Mouse (Mus musculus): ENCODE measurements around the gene Coro2b.

The Coro2b gene

DNA sequence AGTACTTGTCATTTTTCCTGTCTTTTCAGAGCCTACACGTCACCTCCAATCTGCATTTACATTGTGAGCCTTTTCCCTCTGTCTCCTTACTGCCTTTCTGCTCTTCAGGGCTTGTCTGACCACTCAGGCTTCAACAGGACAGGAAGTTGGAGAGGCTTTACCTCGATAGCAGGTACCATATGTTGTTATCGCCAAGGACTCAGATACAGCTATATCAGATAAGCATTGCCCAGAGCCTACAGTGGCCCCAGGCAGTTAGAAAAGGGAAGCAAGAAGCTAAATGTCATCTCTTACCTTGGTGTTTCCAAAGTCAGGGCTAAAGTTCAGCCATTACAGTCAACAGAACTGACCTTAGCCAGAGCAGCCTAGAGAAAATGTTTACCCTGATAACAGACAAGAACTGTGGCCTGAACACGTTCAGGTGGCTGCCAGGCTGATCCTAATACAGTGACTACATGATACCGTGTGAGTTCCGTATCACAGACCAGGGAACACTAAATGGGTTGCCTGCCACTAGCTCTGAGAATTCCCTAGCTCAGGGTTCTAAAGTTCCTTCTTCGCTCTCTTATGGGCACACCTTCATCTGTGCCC lies 130.3 kb downstream of the Coro2b start:
- no peak for DNase-seq (ENCODE audit: low read depth in 2 of 2, low spot score in 2 of 2)

DNA sequence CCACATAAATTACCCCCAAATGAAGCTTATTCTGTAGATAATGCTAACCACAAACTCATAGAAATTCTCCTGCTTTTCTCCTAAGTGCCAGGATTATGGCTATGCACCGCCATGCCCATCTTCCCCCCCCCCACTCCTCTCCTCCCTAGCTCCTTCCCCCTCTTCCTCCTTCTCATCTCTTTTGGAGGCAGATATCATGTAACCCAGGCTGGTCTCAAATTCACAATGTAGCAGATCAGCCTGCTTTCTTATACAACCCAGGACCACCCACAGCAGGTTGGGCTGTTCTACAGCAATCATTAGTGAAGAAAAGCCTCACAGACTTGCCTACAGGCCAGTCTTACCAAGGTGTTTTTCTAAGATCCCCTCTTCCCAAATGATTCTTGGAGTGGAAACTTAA lies 135.3 kb downstream of the Coro2b start:
- DNase-seq (ENCODE audit: low read depth in 2 of 2, low spot score in 2 of 2): no peak

DNA sequence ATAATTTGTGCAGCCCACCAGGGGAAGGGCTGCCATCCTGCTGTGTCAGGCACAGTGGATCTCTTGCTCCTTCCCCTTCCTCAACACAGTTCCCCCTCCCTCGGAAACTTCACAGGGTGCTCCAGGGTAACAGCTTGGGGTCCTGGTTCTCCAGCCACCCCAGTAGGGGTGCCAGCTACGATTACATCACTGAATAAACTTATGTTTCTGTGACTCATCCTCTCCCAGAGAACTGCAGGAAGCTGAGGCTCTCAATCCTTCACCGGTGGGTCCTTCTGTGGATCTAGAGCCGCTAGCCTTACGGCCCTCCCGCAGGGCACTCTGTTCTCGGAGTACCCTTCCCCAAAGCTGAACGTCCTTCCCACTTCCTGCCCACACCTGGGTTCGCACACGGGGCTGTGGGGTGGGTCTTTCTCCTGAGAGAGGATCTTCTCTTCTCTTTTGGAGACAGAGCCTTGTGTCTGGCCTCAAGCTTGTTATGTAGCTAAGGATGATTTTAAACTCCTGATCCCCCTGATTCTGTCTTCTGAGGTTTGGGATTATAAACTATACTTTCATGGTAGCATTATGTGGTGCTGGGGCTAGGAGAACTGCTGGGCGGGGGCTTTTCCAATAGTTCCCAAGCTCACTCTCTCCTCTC lies 136.2 kb downstream of the Coro2b start:
- no peak for DNase-seq (ENCODE audit: low read depth in 2 of 2, low spot score in 2 of 2)

DNA sequence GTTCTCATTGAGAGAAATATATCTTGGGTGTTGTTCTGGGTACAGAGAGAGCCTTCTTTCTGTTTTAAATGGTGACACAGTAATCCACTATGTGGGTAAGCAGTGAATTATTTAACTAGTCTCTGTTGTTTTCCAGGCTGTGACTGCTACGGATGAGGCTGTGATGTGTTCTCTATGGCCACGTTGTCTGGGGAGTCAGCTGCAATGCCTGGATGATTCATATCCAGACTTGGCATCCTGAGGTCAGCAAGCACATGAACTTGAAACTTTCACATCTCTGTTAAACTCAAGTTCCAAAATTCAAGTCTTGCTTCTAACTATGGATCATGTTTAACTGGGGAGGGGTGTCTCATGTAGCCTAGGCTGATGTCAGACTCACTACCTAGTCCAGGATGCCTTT lies 142.7 kb downstream of the Coro2b start:
- no peak for DNase-seq (ENCODE audit: low read depth in 2 of 2, low spot score in 2 of 2)

DNA sequence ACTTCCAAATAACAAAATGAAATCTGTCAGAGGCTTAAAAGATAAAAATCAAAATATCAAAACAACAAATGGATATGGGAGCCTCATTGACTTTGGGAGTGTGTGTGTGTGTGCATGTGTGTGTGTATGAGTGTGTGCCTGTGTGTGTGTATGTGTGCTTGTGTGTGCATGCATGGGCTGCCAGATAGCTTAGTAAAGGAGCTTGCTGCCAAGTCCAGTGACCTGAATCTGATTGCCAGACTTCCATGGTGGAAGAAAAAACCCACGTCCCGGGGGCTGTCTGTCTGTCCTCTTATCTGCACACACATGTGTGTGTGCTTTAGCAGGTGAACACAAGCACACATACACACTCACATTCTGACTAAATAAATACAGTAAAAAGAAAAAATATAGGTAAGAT lies 143.3 kb downstream of the Coro2b start:
- no peak for DNase-seq (ENCODE audit: low read depth in 2 of 2, low spot score in 2 of 2)

DNA sequence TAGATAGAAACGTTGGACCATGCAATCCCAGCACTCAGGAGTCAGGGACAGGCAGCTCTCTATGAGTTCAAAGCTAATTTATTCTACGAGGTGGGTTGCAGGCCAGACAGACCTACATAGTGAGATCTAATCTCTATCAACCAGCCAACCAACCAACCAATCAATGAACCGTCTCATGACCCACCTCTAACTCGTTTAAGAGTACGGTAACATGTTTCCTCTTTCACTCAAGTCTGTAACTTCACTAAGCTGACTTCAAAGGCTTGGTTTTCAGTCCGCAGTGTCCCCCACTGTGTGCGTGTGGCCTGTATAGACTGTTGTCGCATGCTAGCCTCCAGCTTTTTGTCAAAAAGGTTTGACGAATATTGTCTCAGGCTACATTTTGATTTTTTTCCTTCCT lies 147.1 kb downstream of the Coro2b start:
- DNase-seq (ENCODE audit: low read depth in 2 of 2, low spot score in 2 of 2): no peak

DNA sequence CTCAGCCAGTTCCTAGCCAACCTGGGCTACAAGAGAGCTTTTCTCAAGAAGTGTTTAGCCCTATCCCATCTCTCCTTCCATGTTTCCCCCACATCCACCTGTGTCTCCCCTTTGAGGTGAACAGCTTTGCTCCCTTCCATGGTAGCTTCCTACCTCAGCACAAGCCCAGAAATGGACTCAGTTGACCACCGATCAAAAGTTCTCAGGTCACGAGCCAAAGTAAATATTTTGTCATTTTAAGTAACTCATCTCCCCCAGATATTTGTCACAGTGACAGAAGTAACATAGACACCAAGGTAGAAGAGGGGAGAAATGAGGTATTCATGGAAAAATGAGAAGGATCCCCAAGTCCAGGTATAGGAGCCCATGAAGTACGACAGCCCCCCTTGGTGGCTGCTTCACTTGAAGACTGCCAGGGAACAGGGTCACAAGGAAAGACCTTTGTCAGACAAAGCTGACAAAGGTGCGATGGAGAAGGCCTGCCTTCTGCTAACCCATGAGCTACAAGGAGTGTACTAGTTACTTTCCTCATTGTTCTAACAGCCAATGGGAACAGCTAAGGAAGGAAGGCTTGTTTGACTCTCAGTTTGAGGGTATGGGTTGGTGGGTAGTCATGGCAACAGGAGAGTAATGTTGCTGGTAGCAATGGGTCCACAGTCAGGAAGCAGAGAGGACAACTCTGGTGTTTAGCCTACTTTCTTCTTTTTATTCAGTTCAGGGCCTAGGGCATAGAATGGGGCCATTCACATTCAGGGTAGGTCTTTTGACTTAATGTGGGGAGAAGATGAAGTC lies 150.9 kb downstream of the Coro2b start:
- no peak for DNase-seq (ENCODE audit: low read depth in 2 of 2, low spot score in 2 of 2)

DNA sequence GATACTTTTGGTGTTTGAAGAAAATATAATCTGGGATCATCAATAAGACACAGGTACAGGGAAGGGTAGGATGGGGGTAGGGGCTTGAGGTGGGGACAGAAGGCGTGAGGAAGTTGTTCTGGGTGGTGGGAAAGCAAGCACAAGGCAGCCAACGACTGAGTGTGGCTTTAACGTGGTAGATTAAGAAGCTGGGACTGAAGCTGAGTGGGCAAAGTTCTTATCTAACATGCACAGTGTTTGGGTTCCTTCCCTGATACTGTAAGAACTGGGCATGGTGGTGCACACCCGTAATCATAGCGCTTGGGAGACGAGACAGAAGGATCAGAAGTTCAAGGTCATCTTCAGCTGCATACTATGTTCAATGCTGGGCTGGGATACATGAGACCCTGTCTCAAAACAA lies 151.8 kb downstream of the Coro2b start:
- no peak for DNase-seq (ENCODE audit: low read depth in 2 of 2, low spot score in 2 of 2)

DNA sequence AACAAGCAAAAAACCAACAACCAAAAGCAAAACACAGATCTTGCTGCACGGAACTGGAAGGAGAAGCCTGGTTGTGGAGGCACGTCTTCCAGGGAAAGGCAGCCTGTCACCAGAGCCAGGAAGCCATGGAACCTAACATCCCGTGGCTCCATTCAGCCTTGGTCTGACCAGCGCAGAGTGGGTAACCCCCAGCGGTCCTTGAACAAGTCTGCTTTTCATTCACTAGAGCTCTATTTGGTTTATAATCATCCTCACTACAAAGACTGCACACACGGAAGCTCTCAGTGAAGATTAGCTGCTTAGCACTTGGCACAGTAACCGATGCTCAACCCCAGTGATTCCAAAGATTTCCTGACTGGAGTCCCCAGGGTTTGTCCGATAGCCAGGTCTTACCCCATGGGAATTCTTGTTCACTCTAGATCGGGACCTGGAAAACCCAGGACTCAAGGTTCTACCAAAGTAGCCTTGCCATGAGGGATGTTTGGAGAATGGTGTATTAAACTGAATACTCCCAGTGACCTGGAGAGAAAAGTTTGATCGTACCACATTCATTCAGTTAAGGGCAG lies 154.2 kb downstream of the Coro2b start:
- no peak for DNase-seq (ENCODE audit: low read depth in 2 of 2, low spot score in 2 of 2)

DNA sequence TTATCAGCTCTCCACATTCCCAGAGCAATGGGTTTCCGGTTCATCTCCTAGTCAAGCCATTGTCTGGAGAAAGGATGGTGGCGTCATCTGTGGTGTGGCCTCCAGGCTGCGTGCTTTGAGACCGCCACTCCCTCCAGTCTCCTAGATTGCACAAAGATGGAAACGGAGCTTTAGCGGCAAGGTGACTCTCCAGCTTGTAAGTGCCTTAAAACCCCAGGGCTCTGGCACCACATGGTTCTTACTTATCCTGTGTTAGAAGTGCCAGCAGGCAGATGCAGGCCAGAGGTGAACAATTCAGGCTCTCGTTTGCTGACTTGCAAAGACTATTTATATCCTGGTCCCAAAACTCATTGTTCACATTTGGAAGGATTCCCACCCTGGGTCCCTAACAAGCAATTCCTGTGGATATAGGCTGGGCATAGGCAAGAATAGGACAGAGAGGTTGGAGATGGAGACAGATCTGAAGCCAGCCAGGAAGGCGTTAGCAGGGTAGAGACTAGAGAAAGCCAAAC lies 155.4 kb downstream of the Coro2b start:
- no peak for DNase-seq (ENCODE audit: low read depth in 2 of 2, low spot score in 2 of 2)

DNA sequence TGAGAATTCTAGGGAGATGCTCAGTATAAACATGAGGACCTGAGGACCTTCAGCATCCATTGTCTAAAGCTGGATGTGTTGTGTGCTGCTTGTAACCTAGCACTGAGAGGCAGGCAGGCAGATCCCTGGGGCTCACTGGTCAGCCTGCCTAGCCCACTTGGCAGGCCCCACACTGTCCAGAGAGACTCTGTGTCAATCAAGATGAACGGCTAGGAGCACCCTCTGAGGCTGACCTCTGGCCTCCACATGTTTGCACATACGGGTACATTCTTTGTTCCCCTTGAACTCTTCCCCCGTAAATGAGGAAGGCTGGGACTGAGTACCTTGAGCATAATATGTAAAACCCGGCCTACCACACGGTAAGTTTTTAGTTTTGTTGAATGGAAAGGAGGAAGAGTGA lies 156.5 kb downstream of the Coro2b start:
- DNase-seq (ENCODE audit: low read depth in 2 of 2, low spot score in 2 of 2): no peak

DNA sequence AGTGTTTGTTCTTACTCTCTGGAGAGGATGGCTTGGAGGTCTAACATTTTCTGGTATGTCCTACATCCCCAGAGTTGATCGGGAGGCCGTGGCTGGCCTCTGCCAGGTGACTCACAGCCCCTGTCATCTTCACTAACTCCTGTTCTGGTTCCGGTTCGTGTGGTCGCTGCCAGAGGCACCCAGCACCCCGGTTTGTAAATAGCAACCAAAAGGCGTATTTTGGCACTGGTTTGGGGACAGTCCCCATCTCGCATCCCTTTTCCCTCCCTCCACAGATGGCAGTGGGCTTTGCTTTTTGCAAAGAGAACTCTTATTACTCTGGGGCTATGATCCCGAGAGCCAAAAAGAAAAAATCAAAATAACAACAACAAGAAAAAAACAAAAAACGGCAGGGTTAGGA lies 158.9 kb downstream of the Coro2b start:
- DNase-seq (ENCODE audit: low read depth in 2 of 2, low spot score in 2 of 2): no peak

DNA sequence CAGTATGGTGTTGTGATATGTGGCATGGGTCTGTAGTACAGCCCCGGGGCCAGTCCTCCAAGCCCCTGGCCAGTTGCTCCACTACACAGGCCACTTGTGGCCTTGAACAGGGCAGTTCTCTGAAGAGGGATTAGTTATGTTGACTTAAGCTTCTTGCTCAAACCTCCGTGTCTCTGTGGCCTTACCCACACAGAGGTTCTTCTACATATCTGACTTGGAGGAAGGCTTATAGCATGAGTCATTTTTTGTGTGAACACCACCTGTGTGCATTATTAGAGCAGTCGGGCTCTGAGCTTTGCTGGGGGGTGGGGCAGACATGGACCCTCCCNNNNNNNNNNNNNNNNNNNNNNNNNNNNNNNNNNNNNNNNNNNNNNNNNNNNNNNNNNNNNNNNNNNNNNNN lies 162.6 kb downstream of the Coro2b start:
- DNase-seq (ENCODE audit: low read depth in 2 of 2, low spot score in 2 of 2): no peak

DNA sequence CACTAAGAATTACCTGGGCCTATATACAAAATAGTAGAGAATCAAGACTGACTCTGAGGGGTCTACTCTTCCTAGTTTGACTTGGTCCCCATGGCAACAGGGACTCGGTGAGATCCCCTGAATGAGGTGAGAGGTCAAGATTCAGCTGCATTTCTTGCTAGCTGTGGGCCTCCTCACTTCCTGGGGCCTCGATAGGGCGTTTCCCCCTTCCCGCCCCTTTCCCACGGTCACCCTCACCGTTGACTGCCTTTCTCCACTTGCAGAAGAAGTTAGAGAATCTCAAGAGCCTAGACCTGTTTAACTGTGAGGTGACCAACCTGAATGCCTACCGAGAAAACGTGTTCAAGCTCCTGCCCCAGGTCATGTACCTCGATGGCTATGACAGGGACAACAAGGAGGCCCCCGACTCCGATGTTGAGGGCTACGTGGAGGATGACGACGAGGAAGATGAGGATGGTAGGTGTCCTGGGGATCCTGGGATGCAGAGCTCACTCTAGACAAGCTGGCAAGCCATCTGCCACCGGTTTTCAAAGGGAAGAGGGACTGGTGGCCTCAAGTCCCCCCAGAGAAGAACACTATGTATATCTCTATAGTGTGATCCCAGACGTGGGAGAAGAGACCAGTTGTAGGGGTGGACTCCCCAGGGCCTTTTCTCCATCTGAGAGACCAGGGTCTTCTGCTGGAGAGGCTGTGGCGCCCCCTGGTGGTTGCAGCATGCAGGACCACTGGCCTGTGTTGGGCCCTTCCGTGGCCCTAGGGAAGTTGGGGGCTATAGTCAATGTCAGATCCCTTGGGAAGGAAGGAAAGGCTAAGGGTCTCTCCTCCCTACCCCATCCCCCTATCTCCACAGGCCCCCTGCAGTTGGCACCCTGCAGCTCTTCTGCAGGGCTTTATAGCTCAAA lies 163.4 kb downstream of the Coro2b start:
- peak; percentile 77 to 79 for DNase-seq (ENCODE audit: low read depth in 2 of 2, low spot score in 2 of 2)

DNA sequence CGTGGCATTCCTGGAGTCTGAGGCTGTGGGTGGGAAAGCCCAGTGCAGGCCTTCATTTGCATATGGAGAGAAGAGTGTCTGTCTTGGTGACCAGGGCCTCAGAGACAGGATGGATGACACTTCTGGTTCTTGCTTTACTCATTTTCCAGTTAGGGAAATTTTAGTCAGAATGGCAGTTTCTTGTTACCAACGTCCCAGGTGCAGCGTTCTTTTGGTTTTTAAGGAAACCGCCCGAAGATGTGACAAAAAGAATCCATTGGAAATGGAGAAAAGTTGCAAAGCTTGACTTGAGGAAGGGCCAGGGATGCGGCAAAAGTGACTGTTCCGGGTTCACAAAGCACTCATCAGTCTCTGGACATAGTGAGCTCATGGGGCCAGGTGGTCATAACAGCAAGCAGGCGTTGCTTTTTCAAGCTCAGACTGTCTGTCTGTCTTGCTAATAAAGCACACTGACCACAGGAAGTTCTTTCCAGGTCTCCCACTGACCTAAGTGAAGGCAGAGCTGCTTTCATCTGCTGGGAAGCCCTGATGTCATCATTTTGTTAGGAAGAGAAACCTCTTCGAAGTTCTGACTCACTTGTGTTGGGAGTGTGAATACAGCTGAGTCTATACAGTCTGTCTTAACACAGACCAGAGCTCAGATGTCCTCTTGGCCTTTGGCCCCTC lies 164.2 kb downstream of the Coro2b start:
- DNase-seq (ENCODE audit: low read depth in 2 of 2, low spot score in 2 of 2): no peak

DNA sequence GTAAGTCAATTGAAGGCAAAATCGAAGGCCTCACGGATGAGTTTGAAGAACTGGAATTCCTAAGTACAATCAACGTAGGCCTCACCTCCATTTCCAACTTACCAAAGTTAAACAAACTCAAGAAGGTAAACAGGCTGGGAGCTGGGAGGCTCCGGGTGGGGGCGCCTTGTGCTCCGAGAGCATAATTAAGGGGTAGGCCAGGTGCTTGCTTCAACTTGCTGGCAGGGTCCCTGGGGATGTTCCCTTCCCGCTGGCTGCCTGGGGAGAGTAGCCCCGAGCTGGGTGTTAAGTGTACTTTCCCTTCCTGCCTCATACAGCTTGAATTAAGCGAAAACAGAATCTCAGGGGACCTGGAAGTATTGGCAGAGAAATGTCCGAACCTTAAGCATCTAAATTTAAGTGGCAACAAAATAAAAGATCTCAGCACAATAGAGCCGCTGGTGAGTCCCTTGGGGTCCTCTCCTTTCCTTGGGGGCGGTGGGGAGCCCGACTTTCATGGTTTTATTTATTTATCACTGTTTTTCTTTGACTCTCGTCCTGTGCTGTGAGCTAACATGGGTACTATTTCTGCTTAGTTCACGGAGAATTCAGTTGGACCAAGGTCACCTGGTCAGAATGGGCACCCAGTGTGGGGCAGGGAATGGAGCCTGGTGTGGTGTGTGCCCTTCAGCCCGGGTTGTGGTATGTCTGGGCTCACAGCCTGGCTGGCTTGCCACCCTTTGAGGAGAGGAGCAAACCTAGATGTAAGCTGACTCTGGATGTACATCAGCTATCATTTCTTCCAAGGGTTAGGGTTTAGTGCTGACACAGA lies 164.9 kb downstream of the Coro2b start:
- no peak for DNase-seq (ENCODE audit: low read depth in 2 of 2, low spot score in 2 of 2)

DNA sequence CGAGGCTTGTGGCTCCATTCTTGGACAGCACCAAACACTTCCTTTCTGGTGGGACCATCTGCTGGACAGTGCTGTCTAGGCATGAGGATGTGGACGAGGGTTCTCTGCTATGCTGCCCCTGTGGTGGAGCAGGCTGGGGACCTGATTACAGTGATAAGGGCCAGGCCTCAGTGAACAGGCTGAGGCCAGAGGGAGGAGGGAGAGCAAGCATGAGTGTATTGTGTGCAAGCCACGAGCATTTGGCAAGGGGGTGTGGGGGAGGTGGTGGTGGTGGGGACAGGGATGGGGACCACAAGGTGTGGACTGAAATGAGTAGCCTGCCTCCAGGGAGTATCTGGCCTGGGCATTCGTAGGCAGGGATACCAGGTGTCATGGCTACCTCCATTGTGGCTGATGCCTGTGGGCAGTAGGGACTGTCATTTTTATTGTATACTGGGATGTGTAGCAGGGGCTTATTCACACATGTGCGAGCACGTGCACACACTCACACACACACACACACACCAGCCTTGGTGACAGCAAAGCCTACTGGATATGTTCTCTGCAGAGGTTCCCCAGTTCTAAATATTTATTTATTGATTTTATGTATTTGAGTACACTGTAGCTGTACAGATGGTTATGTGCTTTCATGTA lies 166.1 kb downstream of the Coro2b start:
- no peak for DNase-seq (ENCODE audit: low read depth in 2 of 2, low spot score in 2 of 2)

DNA sequence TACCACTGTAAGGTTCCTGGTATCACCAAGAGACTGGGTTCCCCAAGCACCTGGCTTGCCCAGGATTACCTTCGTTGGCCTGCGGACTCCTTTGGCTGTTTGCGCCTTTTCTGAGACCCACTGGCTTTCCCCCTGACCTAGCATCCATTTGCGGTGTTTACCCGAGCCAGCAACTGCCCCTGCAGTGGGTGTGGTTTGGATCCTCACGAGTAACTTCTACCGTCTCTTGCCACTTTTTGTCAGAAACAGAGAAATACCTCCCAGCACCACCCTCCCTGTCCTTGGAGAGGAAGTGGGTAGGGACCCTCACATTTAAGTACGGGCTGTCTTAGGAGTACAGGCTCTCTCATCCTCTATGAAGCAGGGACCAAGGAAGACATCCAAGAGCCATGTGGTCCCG lies 166.7 kb downstream of the Coro2b start:
- DNase-seq (ENCODE audit: low read depth in 2 of 2, low spot score in 2 of 2): no peak

All from CD8-positive naive resting alpha-beta T cell, adult 2 months (primary cell).